Mouse (Mus musculus) WW6 (cell line): ENCODE data around the gene C1qtnf12.

Experiments used
- DNase-seq: peaks from one replicate; pipeline ENCODE4 v3.0.0-alpha.2; 2013; ENCODE audit warnings: low read depth, low spot score

Gene C1qtnf12

GRCm38 (mm10) chr4:155962167-155962971, at the start of gene C1qtnf12:
Gene C1qtnf12, plus strand, starts transcription at chr4:155962318.
- DNase-seq = no peak

GRCm38 (mm10) chr4:155932031-155932430, 30.1 kb upstream of the C1qtnf12 start:
- no peak for DNase-seq

GRCm38 (mm10) chr4:155943049-155943452, 19.1 kb upstream of the C1qtnf12 start:
- DNase-seq = no peak

GRCm38 (mm10) chr4:155943534-155944249, 18.4 kb upstream of the C1qtnf12 start, which contains the start of gene Ube2j2:
Gene Ube2j2, plus strand, starts transcription at chr4:155943831.
- peak; percentile 91 for DNase-seq

GRCm38 (mm10) chr4:155944271-155944670, 17.8 kb upstream of the C1qtnf12 start:
- no peak for DNase-seq

GRCm38 (mm10) chr4:155947094-155947493, 15.0 kb upstream of the C1qtnf12 start:
- DNase-seq = no peak

- no peak for DNase-seq
Measured at GRCm38 (mm10) chr4:155955491-155955890, 6.6 kb upstream of the C1qtnf12 start.

- no peak for DNase-seq
Measured at GRCm38 (mm10) chr4:155959275-155959674, 2.8 kb upstream of the C1qtnf12 start.

- no peak for DNase-seq
Measured at GRCm38 (mm10) chr4:155963106-155963505, 988 bp downstream of the C1qtnf12 start.

- no peak for DNase-seq
Measured at GRCm38 (mm10) chr4:155964396-155964795, 2.3 kb downstream of the C1qtnf12 start.

- DNase-seq = no peak
Measured at GRCm38 (mm10) chr4:155969043-155969653, 7.0 kb downstream of the C1qtnf12 start.

GRCm38 (mm10) chr4:155970286-155970685, 8.2 kb downstream of the C1qtnf12 start:
- DNase-seq = no peak

GRCm38 (mm10) chr4:155972651-155973050, 10.5 kb downstream of the C1qtnf12 start:
- DNase-seq = no peak

GRCm38 (mm10) chr4:155973239-155973638, 11.1 kb downstream of the C1qtnf12 start:
- DNase-seq = no peak

GRCm38 (mm10) chr4:155981436-155982082, 19.4 kb downstream of the C1qtnf12 start:
- no peak for DNase-seq

- no peak for DNase-seq
Measured at GRCm38 (mm10) chr4:155983788-155984187, 21.7 kb downstream of the C1qtnf12 start.

- DNase-seq = no peak
Measured at GRCm38 (mm10) chr4:155991211-155991907, 29.2 kb downstream of the C1qtnf12 start.

GRCm38 (mm10) chr4:155991908-155992230, 29.8 kb downstream of the C1qtnf12 start:
- no peak for DNase-seq

- DNase-seq = peak; percentile 68
Measured at GRCm38 (mm10) chr4:155992241-155992905, 30.3 kb downstream of the C1qtnf12 start, which contains the start of the genes B3galt6 and Sdf4. Gene B3galt6, minus strand, starts transcription at chr4:155992649. Gene Sdf4, plus strand, starts transcription at chr4:155992872.

- no peak for DNase-seq
Measured at GRCm38 (mm10) chr4:155992906-155993547, 30.9 kb downstream of the C1qtnf12 start.
